18 mouse cellular contexts compared by ENCODE assay signal in the genomic region with DNA sequence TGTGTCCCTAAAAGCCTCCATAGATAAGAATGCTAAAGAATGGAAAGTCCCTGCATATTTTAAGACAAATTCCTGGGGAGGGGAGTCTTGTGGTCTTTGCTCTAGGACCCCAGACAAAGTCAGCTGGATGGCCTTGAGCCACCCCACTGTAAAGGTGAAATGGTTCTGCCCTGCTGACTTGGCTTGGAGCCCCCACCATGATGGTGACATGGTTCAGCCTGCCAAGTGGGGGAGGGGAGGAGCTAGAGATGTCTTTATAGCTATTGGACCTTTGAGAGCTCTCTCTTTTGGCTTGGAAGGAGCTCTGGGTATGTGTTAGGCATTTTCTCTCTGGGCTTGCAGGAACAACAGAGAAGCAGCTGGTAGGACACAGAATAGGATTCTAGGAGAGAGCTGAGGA. TPM values are rescaled to one million over a fixed set of nuclear protein-coding genes. Genes with fewer than 3 reads are reported as not detected.
DNase-seq lines count a peak whose midpoint lies in the region; ATAC-seq and TF ChIP-seq lines count a peak whose summit lies in the region.
"Had no signal": no experiment of that assay in that cellular context is flagged by ENCODE, and none has a peak within 500 bp of the region (broad histone marks: within the 10 kb centered on the region; RNA-seq: fewer than 3 reads in every experiment).

No protein-coding gene starts in this region.

- ATAC-seq in hindbrain, postnatal 0 days: no peak
- ATAC-seq in hindbrain, embryonic 13.5 days (ENCODE audit: low FRiP score): no peak
- ATAC-seq in midbrain, postnatal 0 days (ENCODE audit: low FRiP score): no peak
- ATAC-seq: inflammation-experienced regulatory T-cells, adult 6 months; midbrain, embryonic 16.5 days had no signal

- no peak overlapping the region for H3K27ac ChIP-seq in hindbrain, postnatal 0 days
- H3K27ac ChIP-seq in hindbrain, embryonic 13.5 days: no peak overlapping the region
- H3K27ac ChIP-seq in midbrain, postnatal 0 days (ENCODE audit: low read depth, low read length): no peak overlapping the region
- no peak overlapping the region for H3K27ac ChIP-seq in midbrain, embryonic 10.5 days (replicated peaks)
- H3K27ac ChIP-seq: embryonic facial prominence, embryonic 15.5 days; layer of hippocampus, adult 2 months; limb, embryonic 15.5 days; macrophage had no signal

- H3K9me3 ChIP-seq in hindbrain, postnatal 0 days (ENCODE audit: low read length): no peaks in the 10 kb centered on the region
- no peaks in the 10 kb centered on the region for H3K9me3 ChIP-seq in hindbrain, embryonic 13.5 days
- no peaks in the 10 kb centered on the region for H3K9me3 ChIP-seq in midbrain, postnatal 0 days (ENCODE audit: low read length)
- 0 out of 2 replicates have a peak, but pooled peaks cover 5% of the 10 kb centered on the region for H3K9me3 ChIP-seq in midbrain, embryonic 10.5 days (replicated peaks)
- H3K9me3 ChIP-seq: embryonic facial prominence, embryonic 15.5 days; limb, embryonic 15.5 days had no signal

- H3K4me2 ChIP-seq in hindbrain, postnatal 0 days (ENCODE audit: low read depth, low read length): no peak overlapping the region
- H3K4me2 ChIP-seq in hindbrain, embryonic 13.5 days: no peak overlapping the region
- H3K4me2 ChIP-seq in midbrain, postnatal 0 days (ENCODE audit: low read depth, low read length, poor library complexity, severe bottlenecking): no peak overlapping the region
- H3K4me2 ChIP-seq: embryonic facial prominence, embryonic 15.5 days; limb, embryonic 15.5 days had no signal

- H3K9ac ChIP-seq in hindbrain, postnatal 0 days (replicated peaks; ENCODE audit: low read length): no peak overlapping the region
- H3K9ac ChIP-seq in hindbrain, embryonic 13.5 days: no peak overlapping the region
- no peak overlapping the region for H3K9ac ChIP-seq in midbrain, postnatal 0 days (replicated peaks; ENCODE audit: low read length, poor library complexity, severe bottlenecking)
- H3K9ac ChIP-seq: embryonic facial prominence, embryonic 15.5 days; limb, embryonic 15.5 days had no signal

- H3K4me3 ChIP-seq in hindbrain, postnatal 0 days (ENCODE audit: low read length): no peak overlapping the region
- no peak overlapping the region for H3K4me3 ChIP-seq in hindbrain, embryonic 13.5 days
- H3K4me3 ChIP-seq in midbrain, postnatal 0 days (ENCODE audit: low read depth, low read length): no peak overlapping the region
- no peak overlapping the region for H3K4me3 ChIP-seq in midbrain, embryonic 10.5 days
- H3K4me3 ChIP-seq: embryonic facial prominence, embryonic 15.5 days; layer of hippocampus, adult 2 months; limb, embryonic 15.5 days had no signal

- H3K27me3 ChIP-seq in hindbrain, postnatal 0 days (ENCODE audit: insufficient read depth, low read length): no peaks in the 10 kb centered on the region
- no peaks in the 10 kb centered on the region for H3K27me3 ChIP-seq in hindbrain, embryonic 13.5 days
- no peaks in the 10 kb centered on the region for H3K27me3 ChIP-seq in midbrain, postnatal 0 days (ENCODE audit: insufficient read depth, low read length)
- no peaks in the 10 kb centered on the region for H3K27me3 ChIP-seq in midbrain, embryonic 10.5 days (ENCODE audit: low read depth, poor library complexity, severe bottlenecking)
- H3K27me3 ChIP-seq: embryonic facial prominence, embryonic 15.5 days; limb, embryonic 15.5 days had no signal

- H3K36me3 ChIP-seq in hindbrain, postnatal 0 days (ENCODE audit: insufficient read depth, low read length): no peaks in the 10 kb centered on the region
- no peaks in the 10 kb centered on the region for H3K36me3 ChIP-seq in hindbrain, embryonic 13.5 days
- H3K36me3 ChIP-seq in midbrain, postnatal 0 days (ENCODE audit: insufficient read depth, low read length): no peaks in the 10 kb centered on the region
- no peaks in the 10 kb centered on the region for H3K36me3 ChIP-seq in midbrain, embryonic 10.5 days
- H3K36me3 ChIP-seq: embryonic facial prominence, embryonic 15.5 days; limb, embryonic 15.5 days had no signal

- peak; percentile 32 for DNase-seq in adrenal gland, postnatal 14 days
- no peak for DNase-seq in adrenal gland, postnatal 36 days
- peak; percentile 46 for DNase-seq in hindbrain, postnatal 0 days (ENCODE audit: low spot score)
- DNase-seq in midbrain, postnatal 0 days (ENCODE audit: low spot score): peak; percentile 46
- no peak for DNase-seq in midbrain, embryonic 10.5 days (ENCODE audit: low spot score)
- DNase-seq in retina, postnatal 1 day: peak; percentile 40
- no peak for DNase-seq in embryo, embryonic 11 days
- DNase-seq: cerebellum, adult 11-12 months; gastrocnemius, postnatal 25 days; lung, adult 2 months; right cerebral cortex, postnatal 4 days had no signal

- H3K4me1 ChIP-seq in hindbrain, postnatal 0 days (ENCODE audit: insufficient read depth, low read length): no peaks in the 10 kb centered on the region
- H3K4me1 ChIP-seq in hindbrain, embryonic 13.5 days (replicated peaks): no peaks in the 10 kb centered on the region
- no peaks in the 10 kb centered on the region for H3K4me1 ChIP-seq in midbrain, postnatal 0 days (ENCODE audit: insufficient read depth, low read length)
- H3K4me1 ChIP-seq in midbrain, embryonic 10.5 days: no peaks in the 10 kb centered on the region
- H3K4me1 ChIP-seq: embryonic facial prominence, embryonic 15.5 days; limb, embryonic 15.5 days had no signal

- TF ChIP-seq CTCF in hindbrain, postnatal 0 days (IDR thresholded peaks at IDR 0.05; ENCODE audit: low read depth): no peak
- TF ChIP-seq CTCF in midbrain, postnatal 0 days (IDR thresholded peaks at IDR 0.05): no peak

RNA-seq across cellular contexts. Expression of a gene that starts 17.9 kb away (rescaled TPM):
- 61.3 and 65.3 TPM in 2 replicates for total RNA-seq in adrenal gland, postnatal 14 days (2021)
- 10 to 100 TPM; 68.7 to 77.0 TPM for total RNA-seq in adrenal gland, postnatal 36 days (2021)
- 81.9 and 91.5 TPM in 2 replicates for total RNA-seq in hindbrain, postnatal 0 days (2014; rRNA removed)
- 12.5 and 13.0 TPM in 2 replicates for polyA plus RNA-seq in hindbrain, postnatal 0 days (2015; fragmentation: Nextera tagmentation; extraction: Ambion mirVana)
- polyA plus RNA-seq in hindbrain, embryonic 13.5 days (2015; fragmentation: Nextera tagmentation; extraction: Ambion mirVana): 10.7 and 11.2 TPM in 2 replicates
- total RNA-seq in midbrain, postnatal 0 days (2014; rRNA removed): 93.5 and 94.2 TPM in 2 replicates
- polyA plus RNA-seq in midbrain, postnatal 0 days (2015; fragmentation: Nextera tagmentation; extraction: Ambion mirVana): 11.7 and 13.7 TPM in 2 replicates
- polyA plus RNA-seq in midbrain, embryonic 10.5 days (2016; fragmentation: Nextera tagmentation; extraction: Ambion mirVana): 9.6 and 10.1 TPM in 2 replicates

RNA-seq across cellular contexts. Expression of a gene that starts 25.3 kb away (rescaled TPM):
- total RNA-seq in adrenal gland, postnatal 14 days (2021): 49.1 and 50.4 TPM in 2 replicates
- 10 to 100 TPM; 60.6 to 73.2 TPM for total RNA-seq in adrenal gland, postnatal 36 days (2021)
- 64.8 and 68.1 TPM in 2 replicates for total RNA-seq in hindbrain, postnatal 0 days (2014; rRNA removed)
- 59.6 and 63.6 TPM in 2 replicates for polyA plus RNA-seq in hindbrain, postnatal 0 days (2015; fragmentation: Nextera tagmentation; extraction: Ambion mirVana)
- 83.3 and 85.2 TPM in 2 replicates for polyA plus RNA-seq in hindbrain, embryonic 13.5 days (2015; fragmentation: Nextera tagmentation; extraction: Ambion mirVana)
- 66.2 and 74.8 TPM in 2 replicates for total RNA-seq in midbrain, postnatal 0 days (2014; rRNA removed)
- polyA plus RNA-seq in midbrain, postnatal 0 days (2015; fragmentation: Nextera tagmentation; extraction: Ambion mirVana): 63.0 and 65.4 TPM in 2 replicates
- polyA plus RNA-seq in midbrain, embryonic 10.5 days (2016; fragmentation: Nextera tagmentation; extraction: Ambion mirVana): 63.4 and 64.3 TPM in 2 replicates

Comparison
In these comparisons a context has a peak if more than half of its experiments do, and no peak if none do; other contexts are left out.
1. DNase-seq: peak in adrenal gland, postnatal 14 days (single experiment), hindbrain, postnatal 0 days (single experiment), midbrain, postnatal 0 days (single experiment) and retina, postnatal 1 day (single experiment); none in adrenal gland, postnatal 36 days (0 of 2), midbrain, embryonic 10.5 days (single experiment) and embryo, embryonic 11 days (single experiment).